Mouse (Mus musculus): ENCODE data around the gene Fsip1.

Fsip1 gene

DNA sequence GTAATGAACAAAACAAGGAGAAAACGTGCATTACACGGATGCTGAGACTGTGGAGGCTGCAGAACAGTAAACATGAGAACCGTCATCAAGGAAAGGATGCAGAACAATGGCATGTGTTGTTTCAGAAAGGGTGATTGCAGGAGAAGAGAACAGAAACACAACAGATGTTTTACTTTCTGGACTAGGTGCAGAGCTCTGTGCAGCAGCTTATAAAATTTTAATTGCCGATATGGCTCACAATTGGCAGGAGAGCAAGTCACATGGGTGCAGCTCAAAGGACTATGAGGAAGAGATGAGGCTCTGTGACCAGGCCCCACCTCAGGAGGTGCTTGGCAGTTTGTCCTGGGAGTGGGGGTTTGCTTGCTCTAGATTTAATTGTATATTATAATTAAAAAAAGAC is 157.7 kb downstream of the Fsip1 start:
- no peak for DNase-seq (ENCODE audit: low read depth, low spot score)

DNA sequence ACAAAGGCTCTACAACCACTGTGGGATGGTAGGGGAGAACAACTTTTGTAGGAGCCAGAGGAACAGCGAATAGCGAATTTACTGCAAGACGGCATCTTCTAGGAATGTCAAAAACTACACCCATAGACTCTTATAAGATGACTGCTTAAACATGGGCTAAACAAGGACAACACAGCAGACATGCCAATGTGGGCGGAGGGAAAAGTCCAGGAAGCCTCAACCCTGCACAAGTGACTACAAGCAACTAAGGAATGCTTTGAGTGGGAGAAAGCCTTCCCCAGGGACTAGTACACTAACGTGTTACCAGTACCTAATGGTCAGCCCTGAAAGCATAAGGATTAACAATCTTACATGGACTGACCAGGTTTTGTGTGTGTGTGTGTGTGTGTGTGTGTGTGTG is 165.5 kb downstream of the Fsip1 start:
- no peak for DNase-seq (ENCODE audit: low read depth, low spot score)

DNA sequence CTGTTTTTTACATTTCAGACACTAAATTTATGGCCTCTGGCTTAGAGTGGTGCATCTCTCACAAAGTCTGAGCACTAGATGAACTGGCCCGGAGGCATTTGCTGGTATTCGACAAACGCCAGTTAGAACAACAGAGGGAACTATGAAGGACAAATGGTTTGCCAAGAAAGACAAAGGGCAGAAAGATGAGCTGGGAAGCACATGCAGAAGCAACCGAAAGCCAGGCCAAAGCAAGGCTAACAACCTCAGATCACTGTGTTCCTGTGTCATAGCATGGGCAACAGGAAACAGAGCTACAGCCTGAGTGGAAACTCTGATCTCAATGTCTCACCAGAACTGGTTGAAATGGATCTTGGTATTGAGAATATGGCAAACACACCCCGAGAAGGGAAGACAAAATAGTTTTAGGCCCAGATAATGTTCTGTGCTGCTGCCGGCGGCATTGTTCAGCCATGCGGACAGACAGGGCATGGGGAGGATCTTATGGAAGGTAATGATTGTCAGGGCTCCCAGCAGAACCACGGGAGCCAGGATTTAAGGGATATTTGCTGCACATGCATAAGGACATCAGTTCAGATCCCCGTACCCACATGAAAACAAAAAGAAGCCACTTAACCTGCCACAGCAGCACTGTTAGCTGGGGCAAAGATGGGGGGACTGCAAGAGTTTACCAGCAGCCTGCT is 169.6 kb downstream of the Fsip1 start:
- DNase-seq (ENCODE audit: low read depth, low spot score): no peak

- DNase-seq (ENCODE audit: low read depth, low spot score): no peak
Observed at GRCm38 (mm10) chr2:118085647-118086046, 171.1 kb downstream of the Fsip1 start.

GRCm38 (mm10) chr2:118084693-118085092 is 172.1 kb downstream of the Fsip1 start:
- no peak for DNase-seq (ENCODE audit: low read depth, low spot score)

GRCm38 (mm10) chr2:118083652-118084051 is 173.1 kb downstream of the Fsip1 start:
- no peak for DNase-seq (ENCODE audit: low read depth, low spot score)

DNA sequence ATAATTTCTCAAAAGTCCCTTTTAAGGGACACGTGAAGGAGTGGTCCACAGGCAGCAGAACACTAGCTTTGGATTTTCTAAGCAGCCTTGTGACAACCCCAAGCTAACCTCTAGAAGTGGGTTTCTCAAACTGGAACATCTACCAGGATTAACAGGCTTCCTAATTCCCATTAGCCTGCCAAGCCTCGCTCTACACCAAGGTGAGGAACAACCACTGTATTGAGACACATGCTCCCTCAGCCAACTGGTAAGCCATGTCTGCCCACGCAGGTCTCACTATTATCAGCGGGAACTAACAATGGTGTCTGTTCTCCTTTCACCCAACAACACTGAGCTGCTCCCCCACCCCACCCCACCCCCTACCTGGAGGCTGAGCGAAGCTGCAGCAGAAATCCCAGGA is 175.2 kb downstream of the Fsip1 start:
- DNase-seq (ENCODE audit: low read depth, low spot score): no peak
